Mouse (Mus musculus): ENCODE results near the gene D11Wsu47e. TPM values are rescaled to one million over a fixed set of nuclear protein-coding genes. Genes with fewer than 3 reads are reported as not detected.

The D11Wsu47e gene
- polyA plus RNA-seq, 1 experiment: 5.3 TPM

- no peak for DNase-seq (ENCODE audit: low read depth, low spot score)
- WGBS: 89% methylated on average over 18 of the region's 18 CpGs
Measured at GRCm38 (mm10) chr11:113661835-113662351, 22.3 kb upstream of the D11Wsu47e start.

GRCm38 (mm10) chr11:113664279-113664678, 19.9 kb upstream of the D11Wsu47e start:
- no peak for DNase-seq (ENCODE audit: low read depth, low spot score)
- 65% methylated on average over 2 of the region's 2 CpGs for WGBS

- no peak for DNase-seq (ENCODE audit: low read depth, low spot score)
- 42% methylated on average over 6 of the region's 6 CpGs for WGBS
Measured at GRCm38 (mm10) chr11:113666205-113666604, 18.0 kb upstream of the D11Wsu47e start.

GRCm38 (mm10) chr11:113666648-113667047, 17.6 kb upstream of the D11Wsu47e start:
- 23% methylated on average over 10 of the region's 10 CpGs for WGBS
- DNase-seq (ENCODE audit: low read depth, low spot score): no peak

GRCm38 (mm10) chr11:113667122-113667521, 17.1 kb upstream of the D11Wsu47e start:
- DNase-seq (ENCODE audit: low read depth, low spot score): peak; percentile 63
- 14% methylated on average over 2 of the region's 2 CpGs for WGBS

- WGBS: 29% methylated on average over 4 of the region's 4 CpGs
- DNase-seq (ENCODE audit: low read depth, low spot score): no peak
Measured at GRCm38 (mm10) chr11:113667704-113668103, 16.5 kb upstream of the D11Wsu47e start.

GRCm38 (mm10) chr11:113668857-113669256, 15.4 kb upstream of the D11Wsu47e start:
- DNase-seq (ENCODE audit: low read depth, low spot score): no peak
- 66% methylated on average over 5 of the region's 5 CpGs for WGBS

GRCm38 (mm10) chr11:113669711-113670110, 14.5 kb upstream of the D11Wsu47e start:
- DNase-seq (ENCODE audit: low read depth, low spot score): no peak
- 56% methylated on average over 4 of the region's 4 CpGs for WGBS

- 81% methylated on average over 4 of the region's 4 CpGs for WGBS
- DNase-seq (ENCODE audit: low read depth, low spot score): no peak
Measured at GRCm38 (mm10) chr11:113673614-113674013, 10.6 kb upstream of the D11Wsu47e start.

- 89% methylated on average over 5 of the region's 5 CpGs for WGBS
Measured at GRCm38 (mm10) chr11:113674595-113674994, 9.6 kb upstream of the D11Wsu47e start.

GRCm38 (mm10) chr11:113676847-113677246, 7.4 kb upstream of the D11Wsu47e start:
- DNase-seq (ENCODE audit: low read depth, low spot score): no peak
- WGBS: 49% methylated on average over 2 of the region's 2 CpGs

More at GRCm38 (mm10) chr11:113674595-113674994, 9.6 kb upstream of the D11Wsu47e start:
- no peak for DNase-seq (ENCODE audit: low read depth, low spot score)

GRCm38 (mm10) chr11:113677378-113677777, 6.8 kb upstream of the D11Wsu47e start:
- WGBS: 96% methylated on average over 2 of the region's 2 CpGs
- no peak for DNase-seq (ENCODE audit: low read depth, low spot score)

GRCm38 (mm10) chr11:113678373-113678772, 5.8 kb upstream of the D11Wsu47e start:
- 68% methylated on average over 8 of the region's 8 CpGs for WGBS
- DNase-seq (ENCODE audit: low read depth, low spot score): no peak

GRCm38 (mm10) chr11:113680954-113681353, 3.3 kb upstream of the D11Wsu47e start:
- no peak for DNase-seq (ENCODE audit: low read depth, low spot score)
- WGBS: 79% methylated on average over 2 of the region's 2 CpGs

GRCm38 (mm10) chr11:113681979-113682378, 2.2 kb upstream of the D11Wsu47e start:
- DNase-seq (ENCODE audit: low read depth, low spot score): no peak

GRCm38 (mm10) chr11:113682897-113683626, 1.1 kb upstream of the D11Wsu47e start:
- DNase-seq (ENCODE audit: low read depth, low spot score): no peak

GRCm38 (mm10) chr11:113683627-113683956, 620 bp upstream of the D11Wsu47e start:
- DNase-seq (ENCODE audit: low read depth, low spot score): no peak

More at GRCm38 (mm10) chr11:113682897-113683626, 1.1 kb upstream of the D11Wsu47e start:
- 2% methylated on average over 38 of the region's 38 CpGs for WGBS

GRCm38 (mm10) chr11:113684707-113685426, 655 bp downstream of the D11Wsu47e start:
- 41% methylated on average over 25 of the region's 25 CpGs for WGBS
- no peak for DNase-seq (ENCODE audit: low read depth, low spot score)

More at GRCm38 (mm10) chr11:113683627-113683956, 620 bp upstream of the D11Wsu47e start:
- WGBS: 0% methylated on average over 32 of the region's 38 CpGs

- DNase-seq (ENCODE audit: low read depth, low spot score): no peak
- WGBS: 75% methylated on average over 2 of the region's 2 CpGs
Measured at GRCm38 (mm10) chr11:113687031-113687430, 2.8 kb downstream of the D11Wsu47e start.

GRCm38 (mm10) chr11:113690506-113690905, 6.3 kb downstream of the D11Wsu47e start:
- no peak for DNase-seq (ENCODE audit: low read depth, low spot score)
- WGBS: 91% methylated on average over 12 of the region's 12 CpGs

- WGBS: 50% methylated on average over 5 of the region's 5 CpGs
- DNase-seq (ENCODE audit: low read depth, low spot score): no peak
Measured at GRCm38 (mm10) chr11:113691318-113691717, 7.1 kb downstream of the D11Wsu47e start.
